Mouse (Mus musculus): ENCODE measurements around the gene Ttc26. TPM values are rescaled to one million over a fixed set of nuclear protein-coding genes. Genes with fewer than 3 reads are reported as not detected.

Ttc26 gene
- total and polyA plus RNA-seq, 2 experiments = 0.11 to 0.65 TPM

DNA sequence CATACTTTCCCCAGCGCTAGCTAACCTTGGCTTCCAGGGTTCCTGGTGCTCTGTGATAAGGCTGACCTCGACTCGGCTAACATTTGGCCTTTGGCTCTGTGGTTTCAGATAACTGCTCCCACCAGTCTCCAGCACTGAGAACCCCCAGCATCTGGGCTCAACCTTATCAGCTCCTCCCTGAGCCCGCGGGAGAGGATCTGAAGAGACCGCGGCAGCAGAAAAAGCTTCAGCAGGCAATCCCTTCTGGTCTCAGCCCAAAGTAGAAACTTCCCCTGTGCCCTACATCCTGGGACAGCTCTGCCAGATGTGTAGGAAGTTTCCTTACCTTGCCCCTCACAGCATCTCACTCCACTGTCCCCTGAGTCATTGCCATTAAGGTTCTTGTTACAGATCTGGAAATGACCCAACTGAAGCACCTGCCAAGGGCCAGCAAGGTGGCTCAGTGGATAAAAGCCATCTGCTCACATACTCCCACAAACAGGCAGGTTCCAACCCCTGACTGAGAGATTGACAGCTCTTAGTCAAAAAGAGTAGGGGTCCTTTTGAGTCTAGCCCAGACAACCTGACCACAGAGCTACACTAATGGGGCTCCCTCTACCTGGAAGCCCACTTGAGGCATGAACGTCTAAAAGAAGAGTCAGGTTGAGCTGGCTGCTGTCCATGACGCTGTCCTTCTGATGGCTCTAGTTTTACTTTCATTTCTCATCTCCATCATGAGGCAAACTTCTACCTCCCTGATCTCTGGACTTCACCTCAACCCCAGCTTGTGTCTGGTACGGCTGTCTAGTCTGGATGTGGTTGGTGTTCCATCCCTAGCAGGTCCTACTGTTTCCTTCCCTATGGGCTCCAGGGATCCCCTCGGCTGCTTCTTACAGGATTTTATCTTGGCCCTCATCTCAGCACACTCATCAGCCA lies 39.3 kb upstream of the Ttc26 start:
- DNase-seq (ENCODE audit: extremely low read depth, low read depth, low spot score) = peak; percentile 80
- Histone ChIP-seq H3K4me1 (ENCODE audit: control insufficient read depth, insufficient read depth, low read length) (peaks cover 40% of the 10 kb centered on the region), H3K9ac (ENCODE audit: low read depth, low read length) (peak overlapping the region; percentile 16; the same call in 1 of the 2 replicates), H3K27me3 (ENCODE audit: control insufficient read depth, insufficient read depth, low read length) (no peaks in the 10 kb centered on the region), H3K79me2 (ENCODE audit: control insufficient read depth, insufficient read depth, low read length) (peaks cover 5% of the 10 kb centered on the region; the same call in 1 of the 2 replicates), H3K36me3 (ENCODE audit: control insufficient read depth, insufficient read depth, low read length) (peaks cover 11% of the 10 kb centered on the region), H3K4me3 (ENCODE audit: insufficient read depth, low read depth, low read length) (peak overlapping the region; percentile 12), H3K27ac (replicated peaks; ENCODE audit: insufficient read depth, low read depth, low read length) (peak overlapping the region; percentile 72)
- 4% methylated on average over 11 of the region's 11 CpGs for WGBS
- TF ChIP-seq POLR2A (IDR thresholded peaks at IDR 0.05; ENCODE audit: extremely low read depth, insufficient read depth, low read length) = no peak
- TF ChIP-seq CTCF (IDR thresholded peaks at IDR 0.05; ENCODE audit: low read depth, low read length) = no peak

DNA sequence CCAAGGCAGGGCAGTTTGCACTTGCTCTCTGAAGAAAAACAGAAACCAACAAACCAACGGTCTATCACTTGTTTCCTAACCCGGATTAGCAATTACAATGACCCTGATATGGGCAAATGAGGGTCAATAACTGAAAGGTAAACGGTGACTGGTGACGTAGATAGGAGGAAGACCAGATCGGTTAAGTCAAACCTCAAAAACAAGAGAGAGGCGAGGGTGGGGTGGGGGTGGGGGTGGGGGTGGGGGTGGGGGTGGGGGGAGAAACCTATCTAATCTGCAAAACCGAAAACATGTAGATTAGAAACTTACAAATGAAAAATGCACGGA lies 38.6 kb upstream of the Ttc26 start:
- Histone ChIP-seq H3K36me3 (ENCODE audit: control insufficient read depth, insufficient read depth, low read length) (peaks cover 11% of the 10 kb centered on the region), H3K27me3 (ENCODE audit: control insufficient read depth, insufficient read depth, low read length) (no peaks in the 10 kb centered on the region), H3K79me2 (ENCODE audit: control insufficient read depth, insufficient read depth, low read length) (peaks cover 9% of the 10 kb centered on the region; the same call in 1 of the 2 replicates), H3K27ac (replicated peaks; ENCODE audit: insufficient read depth, low read depth, low read length) (peak overlapping the region; percentile 72), H3K4me3 (ENCODE audit: insufficient read depth, low read depth, low read length) (peak overlapping the region; percentile 12; the same call in 1 of the 2 replicates), H3K9ac (ENCODE audit: low read depth, low read length) (no peak overlapping the region), H3K4me1 (ENCODE audit: control insufficient read depth, insufficient read depth, low read length) (peaks cover 38% of the 10 kb centered on the region)
- peak; percentile 74 for DNase-seq (ENCODE audit: extremely low read depth, low read depth, low spot score)
- 5% methylated on average over 8 of the region's 8 CpGs for WGBS
- no peak for TF ChIP-seq CTCF (IDR thresholded peaks at IDR 0.05; ENCODE audit: low read depth, low read length)
- no peak for TF ChIP-seq POLR2A (IDR thresholded peaks at IDR 0.05; ENCODE audit: extremely low read depth, insufficient read depth, low read length)

DNA sequence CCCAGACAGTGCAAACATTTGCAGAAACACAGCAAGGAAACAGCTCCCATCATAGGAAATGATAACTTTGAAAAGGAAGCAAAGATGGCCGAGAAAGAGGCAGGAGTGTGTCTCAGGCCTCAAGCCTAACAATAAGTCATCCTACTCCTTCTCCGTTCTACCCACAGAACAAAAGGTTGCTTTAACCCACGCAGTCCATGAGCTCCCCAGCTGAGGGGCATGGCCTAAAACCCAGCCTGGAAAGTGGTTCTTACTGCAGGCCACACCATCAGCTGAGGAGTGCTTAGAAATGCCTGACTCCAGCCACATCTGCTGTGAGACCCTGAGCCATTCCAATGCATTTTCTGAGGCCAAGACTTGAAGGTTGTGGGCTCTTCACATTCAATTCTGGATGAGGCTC lies 37.7 kb upstream of the Ttc26 start:
- Histone ChIP-seq H3K4me3 (ENCODE audit: insufficient read depth, low read depth, low read length) (no peak overlapping the region), H3K9ac (ENCODE audit: low read depth, low read length) (no peak overlapping the region)
- WGBS = 35% methylated on average over 3 of the region's 3 CpGs

DNA sequence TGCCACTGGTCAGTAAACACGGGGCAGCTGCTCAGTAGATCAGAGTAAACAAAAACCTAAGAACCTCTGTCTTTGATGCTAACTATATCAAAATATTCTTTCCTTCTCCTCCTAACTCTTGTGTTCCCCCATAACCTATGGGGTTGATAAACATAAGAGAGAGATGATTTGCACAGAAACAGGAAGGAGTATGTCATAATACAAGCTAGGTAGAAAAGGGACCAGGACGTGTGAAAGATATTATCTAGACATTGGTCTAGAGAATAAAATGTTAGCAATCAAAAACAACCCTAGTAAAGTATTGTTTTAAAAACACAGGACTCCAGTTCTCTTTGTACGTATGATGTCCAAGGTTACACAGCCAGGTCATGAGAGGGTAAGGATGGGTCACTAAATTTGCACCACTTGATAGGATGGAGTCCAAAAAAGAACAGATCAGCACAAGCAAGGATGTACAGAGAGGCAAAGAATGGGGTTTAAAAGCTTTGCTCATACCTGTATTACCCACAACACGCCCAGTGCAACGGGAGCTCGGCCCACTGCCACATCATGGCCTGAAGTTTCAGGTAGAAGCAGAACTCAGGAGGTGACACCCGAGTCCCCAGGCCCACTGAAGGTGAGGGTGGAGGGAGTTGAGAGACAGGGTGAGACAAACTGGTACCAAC lies 37.1 kb upstream of the Ttc26 start:
- Histone ChIP-seq H3K27me3 (ENCODE audit: control insufficient read depth, insufficient read depth, low read length) (no peaks in the 10 kb centered on the region), H3K79me2 (ENCODE audit: control insufficient read depth, insufficient read depth, low read length) (peaks cover 14% of the 10 kb centered on the region; the same call in 1 of the 2 replicates), H3K4me1 (ENCODE audit: control insufficient read depth, insufficient read depth, low read length) (peaks cover 31% of the 10 kb centered on the region), H3K27ac (replicated peaks; ENCODE audit: insufficient read depth, low read depth, low read length) (peak overlapping the region; percentile 66), H3K9ac (ENCODE audit: low read depth, low read length) (no peak overlapping the region), H3K36me3 (ENCODE audit: control insufficient read depth, insufficient read depth, low read length) (peaks cover 7% of the 10 kb centered on the region), H3K4me3 (ENCODE audit: insufficient read depth, low read depth, low read length) (no peak overlapping the region)
- TF ChIP-seq CTCF (IDR thresholded peaks at IDR 0.05; ENCODE audit: low read depth, low read length) = no peak
- no peak for TF ChIP-seq POLR2A (IDR thresholded peaks at IDR 0.05; ENCODE audit: extremely low read depth, insufficient read depth, low read length)
- 56% methylated on average over 7 of the region's 7 CpGs for WGBS
- DNase-seq (ENCODE audit: extremely low read depth, low read depth, low spot score) = no peak

More for the DNA sequence above, 37.7 kb upstream of the Ttc26 start:
- no peak for DNase-seq (ENCODE audit: extremely low read depth, low read depth, low spot score)
- peaks cover 11% of the 10 kb centered on the region for H3K36me3 ChIP-seq (ENCODE audit: control insufficient read depth, insufficient read depth, low read length)
- peaks cover 11% of the 10 kb centered on the region; the same call in 1 of the 2 replicates for H3K79me2 ChIP-seq (ENCODE audit: control insufficient read depth, insufficient read depth, low read length)
- peaks cover 35% of the 10 kb centered on the region for H3K4me1 ChIP-seq (ENCODE audit: control insufficient read depth, insufficient read depth, low read length)
- no peaks in the 10 kb centered on the region for H3K27me3 ChIP-seq (ENCODE audit: control insufficient read depth, insufficient read depth, low read length)
- H3K27ac ChIP-seq (replicated peaks; ENCODE audit: insufficient read depth, low read depth, low read length) = peak overlapping the region; percentile 66
- no peak for TF ChIP-seq POLR2A (IDR thresholded peaks at IDR 0.05; ENCODE audit: extremely low read depth, insufficient read depth, low read length)
- TF ChIP-seq CTCF (IDR thresholded peaks at IDR 0.05; ENCODE audit: low read depth, low read length) = no peak

DNA sequence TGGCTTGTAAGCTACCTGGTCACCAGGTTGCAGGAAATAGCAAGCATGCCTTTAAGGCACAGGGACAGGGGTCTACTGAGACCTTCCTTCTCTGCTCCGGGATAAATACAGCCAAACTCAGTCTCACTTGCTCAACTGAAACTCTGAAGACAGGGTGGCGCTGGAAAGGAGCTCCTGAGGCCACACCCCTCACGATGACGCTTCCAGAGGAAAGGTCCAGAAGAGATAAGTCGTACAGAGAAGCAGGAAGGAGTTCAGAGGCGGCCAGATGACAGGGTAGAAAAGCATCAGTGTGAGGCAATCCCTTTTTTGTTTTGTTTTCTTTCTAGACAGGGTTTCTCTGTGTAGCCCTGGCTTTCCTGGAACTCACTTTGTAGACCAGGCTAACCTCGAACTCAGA lies 35.5 kb upstream of the Ttc26 start:
- Histone ChIP-seq H3K27ac (replicated peaks; ENCODE audit: insufficient read depth, low read depth, low read length) (0 out of 2 replicates have a peak overlapping the region, but pooled peaks have one; percentile 32), H3K9ac (ENCODE audit: low read depth, low read length) (no peak overlapping the region), H3K79me2 (ENCODE audit: control insufficient read depth, insufficient read depth, low read length) (peaks cover 24% of the 10 kb centered on the region; the same call in 1 of the 2 replicates), H3K36me3 (ENCODE audit: control insufficient read depth, insufficient read depth, low read length) (no peaks in the 10 kb centered on the region; the same call in 1 of the 2 replicates), H3K4me3 (ENCODE audit: insufficient read depth, low read depth, low read length) (no peak overlapping the region), H3K4me1 (ENCODE audit: control insufficient read depth, insufficient read depth, low read length) (peaks cover 33% of the 10 kb centered on the region), H3K27me3 (ENCODE audit: control insufficient read depth, insufficient read depth, low read length) (no peaks in the 10 kb centered on the region)
- TF ChIP-seq POLR2A (IDR thresholded peaks at IDR 0.05; ENCODE audit: extremely low read depth, insufficient read depth, low read length) (no peak), CTCF (IDR thresholded peaks at IDR 0.05; ENCODE audit: low read depth, low read length) (no peak)
- DNase-seq (ENCODE audit: extremely low read depth, low read depth, low spot score) = peak; percentile 42
- WGBS = 23% methylated on average over 7 of the region's 7 CpGs
